Mouse (Mus musculus) intestine, embryonic 16.5 days (tissue): Measurements from ENCODE around the gene Tatdn3. TPM values are rescaled to one million over a fixed set of nuclear protein-coding genes. Genes with fewer than 3 reads are reported as not detected.

ENCODE experiments used
- ATAC-seq: fragments of 200-750 bp; cut with Nextera tagmentation; 2 replicates; pipeline ENCODE4 v1.8.0; 2017; ENCODE audit warnings: moderate TSS enrichment, moderate library complexity
- H3K27ac ChIP-seq: fragments of 300-500 bp; sonication (generic); 2 replicates; pipeline ENCODE4 v1.5.1; 2014; ENCODE audit warnings: mild to moderate bottlenecking, low read length
- H3K27me3 ChIP-seq: fragments of 300-500 bp; sonication (generic); replicated peaks from 2 replicates; pipeline ENCODE4 v1.6.1; 2014; ENCODE audit warnings: low read length, control low read depth, mixed read lengths; ENCODE audit not compliant: control insufficient read depth, insufficient read depth
- H3K36me3 ChIP-seq: fragments of 300-500 bp; sonication (generic); 2 replicates; pipeline ENCODE4 v1.6.1; 2014; ENCODE audit warnings: low read length, control low read depth; ENCODE audit not compliant: control insufficient read depth, insufficient read depth
- H3K4me1 ChIP-seq: fragments of 300-500 bp; sonication (generic); 2 replicates; pipeline ENCODE4 v1.6.1; 2014; ENCODE audit warnings: low read length, control low read depth, mixed read lengths; ENCODE audit not compliant: control insufficient read depth, insufficient read depth
- H3K4me2 ChIP-seq: fragments of 300-500 bp; sonication (generic); 2 replicates; pipeline ENCODE4 v1.6.1; 2014; ENCODE audit warnings: low read depth, low read length, control low read depth
- H3K4me3 ChIP-seq: fragments of 300-500 bp; sonication (generic); 2 replicates; pipeline ENCODE4 v1.5.1; 2014; ENCODE audit warnings: mild to moderate bottlenecking, low read length
- H3K9ac ChIP-seq: fragments of 300-500 bp; sonication (generic); 2 replicates; pipeline ENCODE4 v1.6.1; 2014; ENCODE audit warnings: low read depth, low read length
- H3K9me3 ChIP-seq: fragments of 300-500 bp; sonication (generic); 2 replicates; pipeline ENCODE4 v1.6.1; 2016; ENCODE audit warnings: low read length, control low read depth; ENCODE audit not compliant: control insufficient read depth
- WGBS: fragments of 180-500 bp; shearing (Covaris S2); extraction: QIAGEN DNeasy Blood & Tissue Kit; methylation state at CpG from one replicate; pipeline ENCODE4 v1.1.7; 2014; 5-methylcytosine and 5-hydroxymethylcytosine counted together
- polyA plus RNA-seq: library from polyadenylated mRNA; unstranded; fragments of >200 nt; fragmentation: Nextera tagmentation; extraction: Ambion mirVana; gene quantifications from 2 replicates; pipeline ENCODE4 v1.2.1, GENCODE M21; 2015

Tatdn3 gene
- polyA plus RNA-seq, 1 experiment from 2014 or later = 13.4 TPM

GRCm38 (mm10) chr1:191086304-191086878 lies 23.7 kb upstream of the Tatdn3 start:
- Histone ChIP-seq H3K27ac (no peak overlapping the region), H3K4me1 (peaks cover 2% of the 10 kb centered on the region; the same call in 1 of the 2 replicates), H3K9me3 (no peaks in the 10 kb centered on the region), H3K36me3 (0 out of 2 replicates have a peak, but pooled peaks cover 6% of the 10 kb centered on the region), H3K9ac (no peak overlapping the region), H3K4me3 (no peak overlapping the region), H3K27me3 (no peaks in the 10 kb centered on the region), H3K4me2 (no peak overlapping the region)
- no peak for ATAC-seq
- WGBS = 82% methylated on average over 7 of the region's 7 CpGs

- H3K27ac ChIP-seq = no peak overlapping the region
- no peak overlapping the region for H3K9ac ChIP-seq
- 83% methylated on average over 12 of the region's 12 CpGs for WGBS
- no peaks in the 10 kb centered on the region for H3K9me3 ChIP-seq
- H3K4me2 ChIP-seq = no peak overlapping the region
- H3K4me1 ChIP-seq = peaks cover 2% of the 10 kb centered on the region; the same call in 1 of the 2 replicates
- H3K27me3 ChIP-seq = no peaks in the 10 kb centered on the region
- ATAC-seq = no peak
- no peak overlapping the region for H3K4me3 ChIP-seq
- H3K36me3 ChIP-seq = peaks cover 6% of the 10 kb centered on the region; the same call in 1 of the 2 replicates
Observed at GRCm38 (mm10) chr1:191085597-191085996, 22.9 kb upstream of the Tatdn3 start.

- Histone ChIP-seq H3K4me2 (no peak overlapping the region), H3K27ac (no peak overlapping the region), H3K4me3 (no peak overlapping the region), H3K9me3 (no peaks in the 10 kb centered on the region), H3K9ac (no peak overlapping the region), H3K27me3 (no peaks in the 10 kb centered on the region), H3K4me1 (peaks cover 2% of the 10 kb centered on the region; the same call in 1 of the 2 replicates), H3K36me3 (peaks cover 6% of the 10 kb centered on the region; the same call in 1 of the 2 replicates)
- WGBS = 73% methylated on average over 5 of the region's 5 CpGs
- ATAC-seq = no peak
Observed at GRCm38 (mm10) chr1:191084951-191085559, 22.3 kb upstream of the Tatdn3 start.

GRCm38 (mm10) chr1:191083230-191083629 lies 20.5 kb upstream of the Tatdn3 start:
- Histone ChIP-seq H3K4me1 (peaks cover 2% of the 10 kb centered on the region; the same call in 1 of the 2 replicates), H3K9me3 (no peaks in the 10 kb centered on the region), H3K4me2 (no peak overlapping the region), H3K4me3 (no peak overlapping the region), H3K27me3 (no peaks in the 10 kb centered on the region), H3K27ac (no peak overlapping the region), H3K36me3 (peaks cover 6% of the 10 kb centered on the region; the same call in 1 of the 2 replicates), H3K9ac (no peak overlapping the region)
- WGBS = 74% methylated on average over 8 of the region's 8 CpGs
- no peak; the same call in 1 of the 2 replicates for ATAC-seq

- ATAC-seq = no peak
- H3K27ac ChIP-seq = peak overlapping the region; percentile 9
- H3K4me3 ChIP-seq = no peak overlapping the region
- H3K9ac ChIP-seq = no peak overlapping the region
- no peaks in the 10 kb centered on the region; the same call in 1 of the 2 replicates for H3K36me3 ChIP-seq
- no peak overlapping the region for H3K4me2 ChIP-seq
- peaks cover 4% of the 10 kb centered on the region; the same call in 1 of the 2 replicates for H3K4me1 ChIP-seq
- no peaks in the 10 kb centered on the region for H3K27me3 ChIP-seq
- H3K9me3 ChIP-seq = no peaks in the 10 kb centered on the region
- 48% methylated on average over 10 of the region's 10 CpGs for WGBS
Observed at GRCm38 (mm10) chr1:191075199-191075883, 12.6 kb upstream of the Tatdn3 start.

GRCm38 (mm10) chr1:191073486-191073885 lies 10.8 kb upstream of the Tatdn3 start:
- Histone ChIP-seq H3K4me3 (no peak overlapping the region), H3K4me2 (no peak overlapping the region), H3K27me3 (no peaks in the 10 kb centered on the region), H3K36me3 (no peaks in the 10 kb centered on the region; the same call in 1 of the 2 replicates), H3K27ac (peak overlapping the region; percentile 85; the same call in 1 of the 2 replicates), H3K4me1 (peaks cover 7% of the 10 kb centered on the region; the same call in 1 of the 2 replicates), H3K9me3 (no peaks in the 10 kb centered on the region), H3K9ac (no peak overlapping the region)
- ATAC-seq = no peak
- WGBS = 76% methylated on average over 4 of the region's 4 CpGs

- Histone ChIP-seq H3K4me3 (no peak overlapping the region), H3K4me1 (peaks cover 7% of the 10 kb centered on the region; the same call in 1 of the 2 replicates), H3K27me3 (no peaks in the 10 kb centered on the region), H3K36me3 (no peaks in the 10 kb centered on the region; the same call in 1 of the 2 replicates), H3K9ac (no peak overlapping the region), H3K27ac (peak overlapping the region; percentile 85), H3K4me2 (no peak overlapping the region), H3K9me3 (no peaks in the 10 kb centered on the region)
- 69% methylated on average over 6 of the region's 6 CpGs for WGBS
- ATAC-seq = peak; percentile 7; the same call in 1 of the 2 replicates
Observed at GRCm38 (mm10) chr1:191073001-191073400, 10.3 kb upstream of the Tatdn3 start.

- Histone ChIP-seq H3K9ac (no peak overlapping the region), H3K36me3 (no peaks in the 10 kb centered on the region; the same call in 1 of the 2 replicates), H3K27me3 (no peaks in the 10 kb centered on the region), H3K9me3 (no peaks in the 10 kb centered on the region), H3K4me1 (peaks cover 7% of the 10 kb centered on the region; the same call in 1 of the 2 replicates), H3K4me3 (no peak overlapping the region), H3K4me2 (no peak overlapping the region), H3K27ac (peak overlapping the region; percentile 85)
- ATAC-seq = peak; percentile 85
- WGBS = 72% methylated on average over 16 of the region's 16 CpGs
Observed at GRCm38 (mm10) chr1:191072329-191072913, 9.7 kb upstream of the Tatdn3 start.

- WGBS = 65% methylated on average over 6 of the region's 6 CpGs
- peak overlapping the region; percentile 85 for H3K27ac ChIP-seq
- peak; percentile 68 for ATAC-seq
Observed at GRCm38 (mm10) chr1:191071613-191072012, 8.9 kb upstream of the Tatdn3 start.

More at GRCm38 (mm10) chr1:191071613-191072012, 8.9 kb upstream of the Tatdn3 start:
- Histone ChIP-seq H3K27me3 (no peaks in the 10 kb centered on the region), H3K4me1 (peaks cover 7% of the 10 kb centered on the region; the same call in 1 of the 2 replicates), H3K36me3 (no peaks in the 10 kb centered on the region), H3K4me3 (no peak overlapping the region), H3K4me2 (peak overlapping the region; percentile 0; the same call in 1 of the 2 replicates), H3K9me3 (no peaks in the 10 kb centered on the region), H3K9ac (no peak overlapping the region)
